Mouse (Mus musculus) left cerebral cortex, adult 2 months (tissue): ENCODE data around the gene Nkapd1. TPM values are rescaled to one million over a fixed set of nuclear protein-coding genes. Genes with fewer than 3 reads are reported as not detected.

Experiments used
- DNase-seq, 2 experiments: peaks; one replicate each; pipeline ENCODE4 v3.0.0; 2021 to 2022; ENCODE audit warnings: low spot score in 2 of 2, mixed read lengths in 1 of 2; ENCODE audit errors: extremely low spot score in 1 of 2
- H3K27ac ChIP-seq: fragments of 200-600 bp; 2 replicates; pipeline ENCODE4 v1.8.1; 2022
- H3K4me3 ChIP-seq: fragments of 200-600 bp; 2 replicates; pipeline ENCODE4 v1.8.1; 2022
- CTCF ChIP-seq: fragments of 200-600 bp; IDR thresholded peaks from 2 replicates; pipeline ENCODE4 v1.8.1; 2022; ENCODE audit warnings: antibody characterized with exemption, mild to moderate bottlenecking, moderate library complexity
- intact Hi-C: fragments of 180-260 bp; cut with DNase I; formaldehyde crosslinking; loops from one replicate; pipeline ENCODE4 v1.15.1; 2025
- total RNA-seq, 2 experiments: library from RNA; stranded (reverse); gene quantifications; 2 replicates each; pipeline ENCODE4 v1.2.3; 2021

Nkapd1 gene
- total RNA-seq, 2 experiments from 2014 or later: 21.3 to 22.1 TPM

DNA sequence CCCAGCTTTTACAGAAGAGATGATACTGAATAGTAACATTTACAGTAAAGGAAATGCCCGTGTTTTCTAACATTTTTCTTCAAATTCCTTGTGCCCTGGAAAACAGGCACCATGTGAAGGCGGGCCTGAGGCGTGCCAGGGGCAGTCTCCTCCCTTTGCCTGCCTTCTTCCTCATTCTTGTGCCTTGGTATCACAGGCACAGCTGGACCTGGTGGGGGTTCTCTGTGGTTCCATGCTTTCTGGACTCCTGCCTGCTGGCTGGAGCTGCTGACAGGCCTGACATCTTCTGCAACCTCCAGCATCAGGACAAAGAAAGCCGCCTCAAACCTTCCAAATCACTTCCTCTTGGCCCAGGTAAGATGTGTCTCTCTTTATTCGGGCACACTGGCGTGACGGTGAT is 52.1 kb downstream of the Nkapd1 start:
- no peak for TF ChIP-seq CTCF
- intact Hi-C loops: no loop called here
- no peak overlapping the region for H3K27ac ChIP-seq
- H3K4me3 ChIP-seq: no peak overlapping the region
- no peak for DNase-seq

DNA sequence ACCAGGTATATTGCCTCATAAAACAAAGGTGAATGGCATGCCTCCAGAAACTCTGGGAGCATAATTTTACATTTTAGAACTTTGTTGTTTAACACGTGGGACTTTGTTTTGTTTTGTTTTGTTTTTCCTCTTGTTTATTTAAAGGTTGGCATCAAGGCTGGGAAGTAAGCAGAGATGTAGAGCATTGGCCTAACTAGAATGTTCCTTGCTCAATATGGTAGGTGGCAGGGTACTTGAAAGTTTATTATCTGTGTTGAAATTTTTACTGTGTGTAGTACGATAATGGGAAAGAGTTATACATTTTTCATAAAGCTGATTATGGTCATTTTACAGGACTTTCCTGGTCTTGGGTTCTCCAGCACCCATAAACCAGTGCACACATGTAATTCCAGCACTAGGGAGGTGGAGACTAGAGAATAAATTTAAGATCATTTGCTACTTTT is 55.3 kb downstream of the Nkapd1 start:
- TF ChIP-seq CTCF: no peak
- intact Hi-C loops: no loop called here
- no peak overlapping the region for H3K27ac ChIP-seq
- no peak overlapping the region for H3K4me3 ChIP-seq
- DNase-seq: no peak

DNA sequence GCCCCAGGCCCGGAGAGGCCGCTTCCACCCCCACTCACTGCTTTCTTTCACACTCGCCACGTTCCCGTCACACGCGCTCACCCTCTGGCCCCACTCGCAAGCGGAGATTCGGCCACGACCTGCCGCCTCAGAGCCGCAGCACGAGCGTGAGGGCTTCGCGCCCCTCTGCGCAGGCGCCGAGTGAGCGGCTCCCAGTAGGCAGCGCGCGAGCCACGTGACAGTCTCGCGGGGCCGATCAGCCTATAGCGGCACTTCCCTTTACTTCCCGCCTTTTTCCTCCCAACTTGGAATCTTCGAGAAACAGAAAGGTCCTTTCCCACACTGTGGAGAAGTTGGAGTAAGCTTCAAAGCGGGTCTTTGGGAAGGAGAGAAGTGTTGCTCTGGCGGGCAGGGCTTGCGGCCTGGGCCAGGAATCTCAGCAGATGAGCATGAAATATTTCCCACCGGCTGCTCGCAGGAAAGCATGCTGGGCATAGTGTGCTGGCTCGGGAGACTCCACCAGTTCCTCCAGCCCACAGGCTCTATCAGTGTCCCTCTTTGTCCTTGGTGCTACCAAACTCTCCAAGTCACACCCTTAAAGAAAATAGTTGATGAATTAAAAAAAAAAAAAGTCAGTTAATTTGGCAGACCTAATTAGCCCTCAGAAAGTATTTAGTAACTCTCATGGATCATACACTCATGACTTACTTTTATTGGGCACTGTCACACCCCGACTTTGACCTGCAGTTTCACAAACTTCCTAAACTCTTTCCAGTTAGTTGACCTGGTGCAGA is 55.9 kb downstream of the Nkapd1 start, which contains the start of gene Tex12:
Tex12 (minus strand) TSS at position 181 of the 773 bp plus-strand sequence.
- H3K4me3 ChIP-seq: no peak within 1 kb of the TSS
- H3K27ac ChIP-seq: no peak within 1 kb of the TSS
- TF ChIP-seq CTCF: no peak
- no peak for DNase-seq
- intact Hi-C loops: no loop called here

Other genes with a start within 250 kb of the Nkapd1 start
- not detected for gene Plet1, start 122.9 kb downstream of the Nkapd1 start, total RNA-seq
- 10 to 100 TPM; 28.6 to 31.6 TPM for gene Pts, start 88.7 kb downstream of the Nkapd1 start, total RNA-seq
- 10 to 100 TPM; 22.6 to 23.8 TPM for gene Il18, start 62.6 kb downstream of the Nkapd1 start, total RNA-seq
- 1 to 10 TPM; 3.0 to 3.6 TPM for gene Bco2, start 62.3 kb downstream of the Nkapd1 start, total RNA-seq
- not detected for gene Tex12, start 56.1 kb downstream of the Nkapd1 start, total RNA-seq
- 100 to 1,000 TPM in 1 of 2 experiments, 10 to 100 TPM in 1; 97.9 to 114 TPM for gene Sdhd, start 13.7 kb downstream of the Nkapd1 start, total RNA-seq
- 100 to 1,000 TPM; 216 to 226 TPM for gene Timm8b, start 13.6 kb downstream of the Nkapd1 start, total RNA-seq
- gene Pih1d2, start 143 bp downstream of the Nkapd1 start, total RNA-seq: 1 to 10 TPM; 2.0 to 3.8 TPM
- 100 to 1,000 TPM; 110 to 119 TPM for gene Dlat, start 42.3 kb upstream of the Nkapd1 start, total RNA-seq
- 10 to 100 TPM; 79.4 to 80.7 TPM for gene Dixdc1, start 122.1 kb upstream of the Nkapd1 start, total RNA-seq
- 1 to 10 TPM; 2.8 to 3.2 TPM for gene 2310030G06Rik, start 129.1 kb upstream of the Nkapd1 start, total RNA-seq
- 100 to 1,000 TPM; 118 to 125 TPM for gene Cryab, start 133.9 kb upstream of the Nkapd1 start, total RNA-seq
- gene Hspb2, start 134.9 kb upstream of the Nkapd1 start, total RNA-seq: 1 to 10 TPM; 1.4 to 1.5 TPM
- gene Fdxacb1, start 150.8 kb upstream of the Nkapd1 start, total RNA-seq: 1 to 10 TPM; 4.6 to 4.8 TPM
- 10 to 100 TPM; 25.4 to 26.7 TPM for gene Alg9, start 157.6 kb upstream of the Nkapd1 start, total RNA-seq
- 10 to 100 TPM; 34.7 to 38.3 TPM for gene 1110032A03Rik, start 158.1 kb upstream of the Nkapd1 start, total RNA-seq
- 10 to 100 TPM; 21.6 to 28.5 TPM for gene Ppp2r1b, start 227.8 kb upstream of the Nkapd1 start, total RNA-seq